Mouse (Mus musculus): Measurements from ENCODE around the gene Morc2a. TPM values are rescaled to one million over a fixed set of nuclear protein-coding genes. Genes with fewer than 3 reads are reported as not detected.
"Not testable (repeated sequence)": the region's sequence is repeated elsewhere in the genome, so short reads cannot be mapped to it uniquely, and the experiment has no call there.

The Morc2a gene
- polyA plus RNA-seq, 1 experiment from 2014 or later: 15.1 TPM

- under 1% methylated on average over 32 of the region's 32 CpGs for WGBS
- Histone ChIP-seq H3K9me3 (ENCODE audit: control insufficient read depth, low read length) (peaks cover 11% of the 10 kb centered on the region; the same call in 1 of the 2 replicates), H3K4me1 (ENCODE audit: control insufficient read depth in 2 of 2, insufficient read depth in 2 of 2, low read length in 2 of 2) (peaks cover 0 to 6% of the 10 kb centered on the region in 2 experiments; a peak in 1 of 4 replicates), H3K4me2 (ENCODE audit: low read length) (peak overlapping the region; percentile 92), H3K36me3 (ENCODE audit: control insufficient read depth, insufficient read depth, low read length) (no peaks in the 10 kb centered on the region), H3K9ac (ENCODE audit: low read length) (peak overlapping the region; percentile 64), H3K27ac (replicated peaks in 1 of 2; ENCODE audit: control insufficient read depth in 1 of 2, insufficient read depth in 1 of 2, low read depth in 2 of 2, low read length in 2 of 2) (no peak overlapping the region), H3K4me3 (ENCODE audit: control insufficient read depth in 1 of 2, insufficient read depth in 1 of 2, low read depth in 1 of 2, low read length in 2 of 2) (peak overlapping the region; percentile 34 to 47), H3K27me3 (ENCODE audit: control insufficient read depth, insufficient read depth, low read length) (no peaks in the 10 kb centered on the region; the same call in none of the 2 replicates)
- ATAC-seq (ENCODE audit: insufficient number of reproducible peaks, insufficient read depth, low FRiP score, low read depth): no peak
Measured at GRCm38 (mm10) chr11:3628999-3629491, 19.9 kb upstream of the Morc2a start.

GRCm38 (mm10) chr11:3633269-3633668 lies 15.7 kb upstream of the Morc2a start:
- not testable (repeated sequence) for H3K9ac ChIP-seq (ENCODE audit: low read length); H3K27me3 ChIP-seq (ENCODE audit: control insufficient read depth, insufficient read depth, low read length); H3K4me2 ChIP-seq (ENCODE audit: low read length); H3K9me3 ChIP-seq (ENCODE audit: control insufficient read depth, low read length); H3K27ac ChIP-seq (replicated peaks in 1 of 2; ENCODE audit: control insufficient read depth in 1 of 2, insufficient read depth in 1 of 2, low read depth in 2 of 2, low read length in 2 of 2); H3K4me1 ChIP-seq (ENCODE audit: control insufficient read depth in 2 of 2, insufficient read depth in 2 of 2, low read length in 2 of 2); H3K4me3 ChIP-seq (ENCODE audit: control insufficient read depth in 1 of 2, insufficient read depth in 1 of 2, low read depth in 1 of 2, low read length in 2 of 2); ATAC-seq (ENCODE audit: insufficient number of reproducible peaks, insufficient read depth, low FRiP score, low read depth); H3K36me3 ChIP-seq (ENCODE audit: control insufficient read depth, insufficient read depth, low read length)
- WGBS: 80% methylated on average over 8 of the region's 8 CpGs

- 76% methylated on average over 5 of the region's 5 CpGs for WGBS
- H3K4me2 ChIP-seq (ENCODE audit: low read length): peak overlapping the region; percentile 74
- H3K36me3 ChIP-seq (ENCODE audit: control insufficient read depth, insufficient read depth, low read length): peaks cover 52% of the 10 kb centered on the region
- H3K4me1 ChIP-seq (ENCODE audit: control insufficient read depth in 2 of 2, insufficient read depth in 2 of 2, low read length in 2 of 2): peaks cover 5 to 38% of the 10 kb centered on the region in 2 experiments; a peak in 2 of 4 replicates
- H3K9me3 ChIP-seq (ENCODE audit: control insufficient read depth, low read length): no peaks in the 10 kb centered on the region
- H3K27ac ChIP-seq (replicated peaks in 1 of 2; ENCODE audit: control insufficient read depth in 1 of 2, insufficient read depth in 1 of 2, low read depth in 2 of 2, low read length in 2 of 2): no peak overlapping the region
- peak overlapping the region; percentile 89 to 96 for H3K4me3 ChIP-seq (ENCODE audit: control insufficient read depth in 1 of 2, insufficient read depth in 1 of 2, low read depth in 1 of 2, low read length in 2 of 2)
- no peaks in the 10 kb centered on the region for H3K27me3 ChIP-seq (ENCODE audit: control insufficient read depth, insufficient read depth, low read length)
- peak overlapping the region; percentile 98 for H3K9ac ChIP-seq (ENCODE audit: low read length)
- ATAC-seq (ENCODE audit: insufficient number of reproducible peaks, insufficient read depth, low FRiP score, low read depth): no peak
Measured at GRCm38 (mm10) chr11:3647688-3648087, 1.3 kb upstream of the Morc2a start.

DNA sequence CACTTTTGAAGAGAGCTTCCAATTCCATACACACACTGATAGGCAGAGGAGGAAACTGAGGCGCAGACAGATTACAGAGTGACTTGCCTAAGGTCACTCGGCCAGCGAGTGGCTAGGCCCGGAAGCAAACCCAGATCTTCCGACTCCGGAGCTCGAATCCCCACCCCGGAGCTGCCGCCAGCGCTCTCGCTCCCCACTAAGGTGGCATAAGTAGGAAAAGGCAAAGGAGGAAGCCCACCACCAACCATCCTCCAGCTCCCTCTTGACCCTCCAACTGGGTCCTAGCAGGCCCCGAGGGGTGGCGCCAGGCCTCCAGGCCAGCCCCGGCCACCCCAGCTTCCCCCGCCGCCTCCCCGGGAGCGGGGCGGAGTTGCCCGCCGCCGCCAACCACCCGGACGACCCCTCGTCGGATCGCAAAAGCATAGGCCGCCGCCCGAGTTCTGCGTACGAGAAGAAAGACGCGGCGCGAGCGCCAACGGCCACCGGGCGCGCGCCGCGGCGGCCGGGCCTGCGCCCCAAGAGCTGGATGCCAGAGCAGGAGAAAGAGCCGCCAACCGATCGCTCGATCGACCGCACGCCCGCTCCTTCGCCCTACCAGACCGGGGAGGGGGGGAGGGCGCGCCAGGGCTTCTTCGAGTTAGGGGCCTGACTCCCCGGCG lies 557 bp upstream of the Morc2a start:
- peak overlapping the region; percentile 84 to 95 for H3K27ac ChIP-seq (replicated peaks in 1 of 2; ENCODE audit: control insufficient read depth in 1 of 2, insufficient read depth in 1 of 2, low read depth in 2 of 2, low read length in 2 of 2)
- WGBS: under 1% methylated on average over 47 of the region's 62 CpGs
- H3K4me2 ChIP-seq (ENCODE audit: low read length): peak overlapping the region; percentile 74
- no peaks in the 10 kb centered on the region for H3K9me3 ChIP-seq (ENCODE audit: control insufficient read depth, low read length)
- peaks cover 45% of the 10 kb centered on the region for H3K36me3 ChIP-seq (ENCODE audit: control insufficient read depth, insufficient read depth, low read length)
- ATAC-seq (ENCODE audit: insufficient number of reproducible peaks, insufficient read depth, low FRiP score, low read depth): peak; percentile 48
- no peaks in the 10 kb centered on the region for H3K27me3 ChIP-seq (ENCODE audit: control insufficient read depth, insufficient read depth, low read length)
- H3K4me3 ChIP-seq (ENCODE audit: control insufficient read depth in 1 of 2, insufficient read depth in 1 of 2, low read depth in 1 of 2, low read length in 2 of 2): peak overlapping the region; percentile 89 to 96
- H3K4me1 ChIP-seq (ENCODE audit: control insufficient read depth in 2 of 2, insufficient read depth in 2 of 2, low read length in 2 of 2): peaks cover 5 to 38% of the 10 kb centered on the region in 2 experiments; a peak in 2 of 4 replicates
- peak overlapping the region; percentile 98 for H3K9ac ChIP-seq (ENCODE audit: low read length)

- H3K27me3 ChIP-seq (ENCODE audit: control insufficient read depth, insufficient read depth, low read length): no peaks in the 10 kb centered on the region
- peak overlapping the region; percentile 80 for H3K4me2 ChIP-seq (ENCODE audit: low read length)
- H3K27ac ChIP-seq (replicated peaks in 1 of 2; ENCODE audit: control insufficient read depth in 1 of 2, insufficient read depth in 1 of 2, low read depth in 2 of 2, low read length in 2 of 2): no peak overlapping the region
- WGBS: 88% methylated on average over 6 of the region's 6 CpGs
- H3K9ac ChIP-seq (ENCODE audit: low read length): peak overlapping the region; percentile 98
- peaks cover 32% of the 10 kb centered on the region for H3K36me3 ChIP-seq (ENCODE audit: control insufficient read depth, insufficient read depth, low read length)
- ATAC-seq (ENCODE audit: insufficient number of reproducible peaks, insufficient read depth, low FRiP score, low read depth): no peak
- peaks cover 5 to 38% of the 10 kb centered on the region in 2 experiments; a peak in 2 of 4 replicates for H3K4me1 ChIP-seq (ENCODE audit: control insufficient read depth in 2 of 2, insufficient read depth in 2 of 2, low read length in 2 of 2)
- H3K4me3 ChIP-seq (ENCODE audit: control insufficient read depth in 1 of 2, insufficient read depth in 1 of 2, low read depth in 1 of 2, low read length in 2 of 2): peak overlapping the region; percentile 76 to 96
- no peaks in the 10 kb centered on the region for H3K9me3 ChIP-seq (ENCODE audit: control insufficient read depth, low read length)
Measured at GRCm38 (mm10) chr11:3650141-3650540, 1.1 kb downstream of the Morc2a start.

GRCm38 (mm10) chr11:3661964-3662363 lies 13.0 kb downstream of the Morc2a start:
- whole genome bisulfite sequencing: 89% methylated on average over 2 of the region's 2 CpGs

GRCm38 (mm10) chr11:3667506-3667905 lies 18.5 kb downstream of the Morc2a start:
- no peak for ATAC-seq (ENCODE audit: insufficient number of reproducible peaks, insufficient read depth, low FRiP score, low read depth)
- Histone ChIP-seq H3K4me2 (ENCODE audit: low read length) (no peak overlapping the region), H3K36me3 (ENCODE audit: control insufficient read depth, insufficient read depth, low read length) (peaks cover 87% of the 10 kb centered on the region), H3K4me3 (ENCODE audit: control insufficient read depth in 1 of 2, insufficient read depth in 1 of 2, low read depth in 1 of 2, low read length in 2 of 2) (no peak overlapping the region), H3K9me3 (ENCODE audit: control insufficient read depth, low read length) (no peaks in the 10 kb centered on the region), H3K4me1 (ENCODE audit: control insufficient read depth in 2 of 2, insufficient read depth in 2 of 2, low read length in 2 of 2) (no peaks in the 10 kb centered on the region), H3K27ac (replicated peaks in 1 of 2; ENCODE audit: control insufficient read depth in 1 of 2, insufficient read depth in 1 of 2, low read depth in 2 of 2, low read length in 2 of 2) (no peak overlapping the region), H3K9ac (ENCODE audit: low read length) (no peak overlapping the region), H3K27me3 (ENCODE audit: control insufficient read depth, insufficient read depth, low read length) (no peaks in the 10 kb centered on the region)
- WGBS: 93% methylated on average over 3 of the region's 3 CpGs

More at GRCm38 (mm10) chr11:3661964-3662363, 13.0 kb downstream of the Morc2a start:
- H3K27ac ChIP-seq (replicated peaks in 1 of 2; ENCODE audit: control insufficient read depth in 1 of 2, insufficient read depth in 1 of 2, low read depth in 2 of 2, low read length in 2 of 2): no peak overlapping the region
- H3K9ac ChIP-seq (ENCODE audit: low read length): no peak overlapping the region
- H3K4me1 ChIP-seq (ENCODE audit: control insufficient read depth in 2 of 2, insufficient read depth in 2 of 2, low read length in 2 of 2): no peaks in the 10 kb centered on the region
- no peak for ATAC-seq (ENCODE audit: insufficient number of reproducible peaks, insufficient read depth, low FRiP score, low read depth)
- H3K27me3 ChIP-seq (ENCODE audit: control insufficient read depth, insufficient read depth, low read length): no peaks in the 10 kb centered on the region
- no peak overlapping the region for H3K4me2 ChIP-seq (ENCODE audit: low read length)
- H3K4me3 ChIP-seq (ENCODE audit: control insufficient read depth in 1 of 2, insufficient read depth in 1 of 2, low read depth in 1 of 2, low read length in 2 of 2): no peak overlapping the region
- no peaks in the 10 kb centered on the region for H3K9me3 ChIP-seq (ENCODE audit: control insufficient read depth, low read length)
- peaks cover 63% of the 10 kb centered on the region for H3K36me3 ChIP-seq (ENCODE audit: control insufficient read depth, insufficient read depth, low read length)

All from heart, embryonic 14.5 days (tissue).